16 mouse cellular contexts compared by ENCODE assay signal in genomic region chr5:107260708-107261495, GRCm38 (mm10). TPM values are rescaled to one million over a fixed set of nuclear protein-coding genes. Genes with fewer than 3 reads are reported as not detected.
DNase-seq lines count a peak whose midpoint lies in the region; ATAC-seq lines count a peak whose summit lies in the region.
"Had no signal": no experiment of that assay in that cellular context is flagged by ENCODE, and none has a peak within 500 bp of the region (broad histone marks: within the 10 kb centered on the region; RNA-seq: fewer than 3 reads in every experiment).

No protein-coding gene starts in this region.

- 64% methylated on average over 10 of the region's 10 CpGs for WGBS in heart, embryonic 12.5 days
- WGBS in hindbrain, embryonic 11.5 days = 66% methylated on average over 9 of the region's 10 CpGs

- no peak overlapping the region for H3K4me3 ChIP-seq in heart, embryonic 12.5 days
- H3K4me3 ChIP-seq in hindbrain, embryonic 11.5 days (ENCODE audit: low read depth, low read length) = no peak overlapping the region
- H3K4me3 ChIP-seq: midbrain, embryonic 12.5 days; myocyte; stomach, embryonic 15.5 days had no signal

- H3K27me3 ChIP-seq in heart, embryonic 12.5 days (replicated peaks) = no peaks in the 10 kb centered on the region
- H3K27me3 ChIP-seq in hindbrain, embryonic 11.5 days (ENCODE audit: control insufficient read depth, insufficient read depth, low read length) = no peaks in the 10 kb centered on the region
- H3K27me3 ChIP-seq: midbrain, embryonic 12.5 days; stomach, embryonic 15.5 days had no signal

- H3K4me2 ChIP-seq in heart, embryonic 12.5 days = no peak overlapping the region
- H3K4me2 ChIP-seq in hindbrain, embryonic 11.5 days (replicated peaks; ENCODE audit: low read depth, low read length) = no peak overlapping the region
- H3K4me2 ChIP-seq: midbrain, embryonic 12.5 days; stomach, embryonic 15.5 days had no signal

- peaks cover 11% of the 10 kb centered on the region; the same call in 1 of the 2 replicates for H3K4me1 ChIP-seq in heart, embryonic 12.5 days (replicated peaks)
- no peaks in the 10 kb centered on the region for H3K4me1 ChIP-seq in hindbrain, embryonic 11.5 days (replicated peaks; ENCODE audit: control insufficient read depth, insufficient read depth, low read length)
- H3K4me1 ChIP-seq: midbrain, embryonic 12.5 days; stomach, embryonic 15.5 days had no signal

- no peaks in the 10 kb centered on the region for H3K9me3 ChIP-seq in heart, embryonic 12.5 days (replicated peaks)
- no peaks in the 10 kb centered on the region for H3K9me3 ChIP-seq in hindbrain, embryonic 11.5 days (ENCODE audit: control insufficient read depth, low read length)
- H3K9me3 ChIP-seq: midbrain, embryonic 12.5 days; stomach, embryonic 15.5 days had no signal

- H3K36me3 ChIP-seq in heart, embryonic 12.5 days = peaks cover 32% of the 10 kb centered on the region
- no peaks in the 10 kb centered on the region for H3K36me3 ChIP-seq in hindbrain, embryonic 11.5 days (ENCODE audit: control insufficient read depth, insufficient read depth, low read length)
- H3K36me3 ChIP-seq: midbrain, embryonic 12.5 days had no signal

- ATAC-seq in heart, embryonic 12.5 days (ENCODE audit: insufficient number of reproducible peaks, low FRiP score) = no peak
- no peak for ATAC-seq in hindbrain, embryonic 11.5 days (ENCODE audit: low FRiP score)
- ATAC-seq in erythroblast, adult 5-6 weeks (replicated peaks; ENCODE audit: low FRiP score, poor library complexity, severe bottlenecking) = no peak
- ATAC-seq: hindbrain, postnatal 0 days had no signal

- no peak overlapping the region for H3K9ac ChIP-seq in heart, embryonic 12.5 days
- no peak overlapping the region for H3K9ac ChIP-seq in hindbrain, embryonic 11.5 days (ENCODE audit: low read depth, low read length)
- H3K9ac ChIP-seq: liver, embryonic 14.5 days; midbrain, embryonic 12.5 days; stomach, embryonic 15.5 days had no signal

- H3K27ac ChIP-seq in heart, embryonic 12.5 days (ENCODE audit: poor library complexity, severe bottlenecking) = no peak overlapping the region
- no peak overlapping the region for H3K27ac ChIP-seq in hindbrain, embryonic 11.5 days (ENCODE audit: low read depth, low read length)
- H3K27ac ChIP-seq: hindbrain, postnatal 0 days; liver, embryonic 14.5 days; midbrain, embryonic 12.5 days; stomach, embryonic 15.5 days had no signal

- peak; percentile 97 for DNase-seq in heart, adult 11 months
- peak; percentile 71 for DNase-seq in adipocyte (ENCODE audit: low spot score)
- peak; percentile 88 for DNase-seq in cerebellum, adult 9-10 months
- peak; percentile 79 to 82 for DNase-seq in heart, postnatal 10 days
- DNase-seq in hindbrain, embryonic 11.5 days (ENCODE audit: low spot score) = no peak
- DNase-seq in frontal cortex, adult 2 months (ENCODE audit: extremely low spot score in 1 of 2, low spot score in 1 of 2) = no peak
- DNase-seq: kidney, adult 9 months; right cerebral cortex, postnatal 4 days; thymus, postnatal 25 days had no signal

- intact Hi-C loops in heart, postnatal 10 days (cut with DNase I) = no loop called here

RNA-seq across cellular contexts. Expression of gene Tgfbr3, which starts 28.5 kb away (rescaled TPM):
- polyA plus RNA-seq in heart, embryonic 12.5 days (2016; fragmentation: Nextera tagmentation; extraction: Ambion mirVana) = 38.1 and 38.2 TPM in 2 replicates
- total RNA-seq in heart, postnatal 10 days (2021) = 10 to 100 TPM; 42.6 to 52.0 TPM
- polyA plus RNA-seq in hindbrain, embryonic 11.5 days (2014; fragmentation: Nextera tagmentation; extraction: Ambion mirVana) = 7.5 and 9.6 TPM in 2 replicates
- 1.5 and 1.9 TPM in 2 replicates for total RNA-seq in erythroblast, adult 5-6 weeks (2015; ENCODE audit: low replicate concordance)
- total RNA-seq in erythroblast, adult 5-6 weeks (2017; ENCODE audit: low replicate concordance) = 2.2 and 2.6 TPM in 2 replicates
- polyA plus RNA-seq in frontal cortex, adult 2 months (2012; rRNA removed) = 4.6 and 6.8 TPM in 2 replicates

Comparison
In these comparisons a context has a peak if more than half of its experiments do, and no peak if none do; other contexts are left out.
1. DNase-seq: peak in heart, adult 11 months (single experiment), adipocyte (single experiment), cerebellum, adult 9-10 months (single experiment) and heart, postnatal 10 days (2 of 2); none in hindbrain, embryonic 11.5 days (single experiment) and frontal cortex, adult 2 months (0 of 2).